Mouse (Mus musculus) fibroblast of lung, adult 2 months (primary cell): ENCODE measurements around the gene Kif4.
A peak's percentile ranks its signal among the peaks of the same experiment; 100 is the strongest.

Experiments used
- DNase-seq: peaks from one replicate; pipeline ENCODE4 v3.0.0-alpha.2; 2011; ENCODE audit warnings: low read depth

Kif4 gene

GRCm38 (mm10) chrX:100730266-100730665 is 104.7 kb downstream of the Kif4 start:
- DNase-seq: no peak

DNA sequence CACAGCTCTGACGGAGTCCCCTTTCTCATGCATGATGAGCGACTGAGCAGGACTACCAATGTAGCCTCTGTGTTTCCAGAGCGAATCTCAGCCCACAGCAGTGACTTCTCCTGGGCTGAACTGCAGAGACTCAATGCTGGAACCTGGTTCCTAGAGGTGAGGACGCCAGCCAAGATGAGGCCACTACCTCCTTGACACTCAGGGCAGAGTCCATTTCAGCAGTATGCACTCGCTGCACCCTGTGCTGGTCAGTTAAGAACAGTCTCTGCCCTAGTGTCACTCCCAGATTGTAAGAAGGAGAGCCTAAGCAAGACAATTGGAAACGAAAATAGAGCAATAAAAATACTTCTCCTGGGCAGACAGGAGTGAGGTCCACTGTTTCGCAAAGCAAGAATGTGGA is 108.8 kb downstream of the Kif4 start:
- no peak for DNase-seq

DNA sequence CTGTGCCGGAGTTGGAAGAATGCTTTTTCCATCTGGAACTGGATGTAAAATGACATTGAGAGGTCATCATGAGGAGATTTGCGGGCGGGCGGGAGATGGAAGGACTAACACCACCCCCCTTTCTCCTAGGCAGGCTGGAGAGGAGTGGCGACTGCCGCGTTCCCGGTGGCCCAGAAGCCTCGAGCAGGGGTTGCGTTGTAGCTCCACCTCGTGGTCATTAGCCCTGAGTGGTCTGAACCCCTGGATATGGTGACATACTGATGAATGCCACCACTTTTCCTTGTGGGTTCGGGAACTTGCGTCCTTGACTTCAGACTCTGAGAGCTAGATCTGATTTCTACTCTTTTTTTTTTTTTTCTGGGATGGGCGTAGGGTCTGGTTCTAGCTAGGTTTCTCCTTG is 113.4 kb downstream of the Kif4 start:
- peak; percentile 17 for DNase-seq

- no peak for DNase-seq
These were observed 113.9 kb downstream of the Kif4 start for GRCm38 (mm10) chrX:100739443-100739842.

DNA sequence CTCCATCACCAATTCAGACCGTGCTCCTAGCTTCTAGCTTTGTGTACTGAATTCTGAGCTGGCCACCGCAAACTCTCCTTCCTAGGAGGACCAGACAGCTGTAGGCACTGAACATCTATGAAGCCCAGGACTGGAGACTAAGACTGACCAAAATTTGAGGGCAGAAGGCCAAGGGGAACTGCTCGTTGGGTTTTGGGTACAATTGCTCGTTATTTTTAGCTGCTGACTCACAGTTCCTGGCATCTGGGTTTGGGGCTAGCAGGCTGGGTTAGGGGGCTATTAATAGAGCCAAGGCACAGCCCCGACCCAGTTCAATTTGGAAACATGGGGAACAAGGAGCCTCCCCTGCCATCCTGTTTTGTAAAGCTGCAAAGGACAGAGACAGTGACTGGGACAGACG is 115.2 kb downstream of the Kif4 start:
- DNase-seq: peak; percentile 45

DNA sequence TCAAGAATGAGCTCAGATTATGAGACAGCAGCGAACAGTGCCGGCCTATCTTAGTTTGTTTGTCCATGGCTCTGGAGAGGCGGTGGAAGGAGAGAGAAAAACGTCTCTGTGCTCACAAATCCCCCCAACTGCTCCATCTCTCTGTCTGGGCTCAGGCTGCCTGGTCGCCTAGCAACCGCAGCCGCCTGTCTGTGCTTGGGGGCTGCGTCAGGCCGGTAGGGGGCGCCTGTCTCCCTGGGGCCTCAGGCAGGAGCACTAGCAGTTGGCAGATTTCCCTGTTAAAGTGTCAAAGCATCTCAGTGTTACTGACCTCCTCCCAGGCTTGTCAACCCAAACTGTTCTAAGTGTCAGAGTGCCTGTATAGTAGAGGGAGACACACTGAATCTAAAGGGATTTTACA is 116.4 kb downstream of the Kif4 start:
- no peak for DNase-seq

DNA sequence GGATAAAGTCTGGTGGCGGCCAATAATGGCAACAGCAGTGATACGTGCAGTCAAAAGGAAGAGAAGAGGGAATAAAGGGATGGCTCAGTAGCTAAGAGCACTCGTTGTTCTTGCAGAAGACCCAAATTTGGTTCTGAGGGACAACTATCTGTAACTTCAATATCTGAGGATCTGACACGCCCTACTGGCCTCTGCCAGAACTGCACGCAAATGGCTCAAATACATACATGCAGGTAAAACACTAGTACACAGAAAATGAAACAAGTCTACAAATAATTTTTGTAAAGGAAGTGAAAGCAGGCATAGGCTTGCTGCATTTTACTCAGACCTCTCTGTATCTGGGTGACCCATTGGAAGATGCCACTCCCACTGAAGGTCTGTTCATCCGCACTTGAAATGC is 140.3 kb downstream of the Kif4 start:
- DNase-seq: no peak

- no peak for DNase-seq
These were observed 141.8 kb downstream of the Kif4 start, which contains the start of gene Dlg3 for GRCm38 (mm10) chrX:100767181-100767884. Gene Dlg3 (plus strand): TSS chrX:100767722.

DNA sequence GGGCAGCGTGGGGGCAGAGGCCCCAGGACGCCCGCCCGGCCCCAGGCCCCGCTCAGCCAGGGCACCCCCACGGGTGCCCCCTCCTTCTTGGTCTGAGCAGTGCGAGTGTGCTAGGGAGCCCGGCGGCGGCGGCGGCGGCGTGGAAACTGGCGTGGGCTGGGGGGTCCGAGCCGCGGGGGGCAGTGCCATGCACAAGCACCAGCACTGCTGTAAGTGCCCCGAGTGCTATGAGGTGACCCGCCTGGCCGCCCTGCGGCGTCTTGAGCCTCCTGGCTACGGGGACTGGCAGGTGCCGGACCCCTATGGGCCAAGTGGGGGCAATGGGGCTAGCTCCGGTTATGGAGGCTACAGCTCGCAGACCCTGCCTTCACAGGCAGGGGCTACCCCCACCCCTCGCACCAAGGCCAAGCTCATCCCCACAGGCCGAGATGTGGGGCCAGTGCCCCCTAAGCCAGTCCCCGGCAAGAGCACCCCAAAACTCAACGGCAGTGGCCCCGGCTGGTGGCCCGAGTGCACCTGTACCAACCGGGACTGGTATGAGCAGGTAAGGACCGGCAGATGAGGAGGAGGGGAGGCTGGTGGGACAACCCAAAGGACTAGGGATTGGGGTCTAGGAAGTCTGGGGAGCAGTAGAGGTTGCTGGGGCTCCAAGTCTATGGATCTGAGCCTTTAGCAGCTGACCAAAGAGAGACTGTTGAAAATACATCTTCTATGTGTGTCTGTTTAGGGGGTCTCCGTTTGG is 142.5 kb downstream of the Kif4 start:
- DNase-seq: no peak

- DNase-seq: no peak
These were observed 143.7 kb downstream of the Kif4 start for GRCm38 (mm10) chrX:100769281-100769680.

DNA sequence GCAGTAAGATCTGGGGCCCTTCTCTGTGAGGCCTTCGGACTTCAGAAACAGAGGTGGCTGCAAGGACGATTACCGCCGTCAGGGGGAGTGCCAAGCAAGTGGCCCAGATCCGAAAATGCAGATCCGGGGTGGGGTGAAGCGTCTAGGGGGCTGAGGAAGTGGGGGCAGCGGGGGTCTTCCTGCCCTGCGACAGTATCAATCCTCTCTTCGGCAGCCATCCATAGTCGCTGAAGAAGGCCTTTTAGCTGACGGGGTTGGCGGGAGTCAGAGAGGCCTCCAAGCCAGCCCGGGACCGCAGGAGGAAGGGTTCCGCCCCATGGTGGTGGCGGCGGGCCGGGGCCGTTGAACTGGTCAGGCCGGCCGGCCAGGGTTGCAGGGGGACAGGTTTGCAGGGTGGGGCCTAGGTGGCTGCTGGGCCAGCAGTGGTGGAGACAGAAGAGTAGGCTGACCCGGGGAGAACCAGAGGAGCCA is 148.8 kb downstream of the Kif4 start:
- no peak for DNase-seq

- DNase-seq: no peak
These were observed 149.9 kb downstream of the Kif4 start for GRCm38 (mm10) chrX:100775405-100775804.

GRCm38 (mm10) chrX:100776494-100776893 is 151.0 kb downstream of the Kif4 start:
- DNase-seq: no peak
